Mouse (Mus musculus): ENCODE results near the gene Hcn4. TPM values are rescaled to one million over a fixed set of nuclear protein-coding genes. Genes with fewer than 3 reads are reported as not detected.
A peak's percentile ranks its signal among the peaks of the same experiment; 100 is the strongest.

The Hcn4 gene
- polyA plus RNA-seq, 1 experiment from 2014 or later, result 1.8 TPM

GRCm38 (mm10) chr9:58817676-58818075 lies 5.5 kb upstream of the Hcn4 start:
- WGBS, result 59% methylated on average over 3 of the region's 3 CpGs
- no peak for ATAC-seq (ENCODE audit: low FRiP score)
- H3K4me2 ChIP-seq (replicated peaks), result no peak overlapping the region
- H3K27me3 ChIP-seq, result peaks cover 38% of the 10 kb centered on the region
- no peaks in the 10 kb centered on the region for H3K9me3 ChIP-seq (replicated peaks)
- no peak overlapping the region for H3K4me3 ChIP-seq
- no peak overlapping the region for H3K9ac ChIP-seq
- H3K27ac ChIP-seq, result no peak overlapping the region
- H3K36me3 ChIP-seq, result no peaks in the 10 kb centered on the region
- peaks cover 23% of the 10 kb centered on the region for H3K4me1 ChIP-seq

- WGBS, result under 1% methylated on average over 59 of the region's 62 CpGs
- peak overlapping the region; percentile 80 for H3K9ac ChIP-seq
- H3K4me3 ChIP-seq, result peak overlapping the region; percentile 79
- H3K36me3 ChIP-seq, result no peaks in the 10 kb centered on the region
- H3K27me3 ChIP-seq, result peaks cover 63% of the 10 kb centered on the region
- ATAC-seq (ENCODE audit: low FRiP score), result peak; percentile 92
- no peaks in the 10 kb centered on the region for H3K9me3 ChIP-seq (replicated peaks)
- H3K4me1 ChIP-seq, result peaks cover 30% of the 10 kb centered on the region
- H3K4me2 ChIP-seq (replicated peaks), result peak overlapping the region; percentile 82
- H3K27ac ChIP-seq, result peak overlapping the region; percentile 96
Measured at GRCm38 (mm10) chr9:58822431-58823091, 651 bp upstream of the Hcn4 start.

GRCm38 (mm10) chr9:58823918-58824215 lies 655 bp downstream of the Hcn4 start:
- Histone ChIP-seq H3K4me3 (peak overlapping the region; percentile 79), H3K4me1 (peaks cover 38% of the 10 kb centered on the region), H3K27ac (peak overlapping the region; percentile 96), H3K9me3 (replicated peaks) (no peaks in the 10 kb centered on the region), H3K36me3 (no peaks in the 10 kb centered on the region), H3K27me3 (peaks cover 55% of the 10 kb centered on the region), H3K4me2 (replicated peaks) (peak overlapping the region; percentile 82), H3K9ac (peak overlapping the region; percentile 80)
- WGBS, result 1% methylated on average over 35 of the region's 35 CpGs
- no peak for ATAC-seq (ENCODE audit: low FRiP score)

- Histone ChIP-seq H3K9ac (no peak overlapping the region; the same call in 1 of the 2 replicates), H3K4me1 (peaks cover 32% of the 10 kb centered on the region), H3K36me3 (no peaks in the 10 kb centered on the region), H3K27ac (no peak overlapping the region), H3K4me3 (no peak overlapping the region), H3K27me3 (peaks cover 11% of the 10 kb centered on the region), H3K4me2 (replicated peaks) (no peak overlapping the region), H3K9me3 (replicated peaks) (no peaks in the 10 kb centered on the region)
- WGBS, result 47% methylated on average over 4 of the region's 4 CpGs
- ATAC-seq (ENCODE audit: low FRiP score), result no peak
Measured at GRCm38 (mm10) chr9:58829627-58830026, 6.4 kb downstream of the Hcn4 start.

GRCm38 (mm10) chr9:58832939-58833338 lies 9.7 kb downstream of the Hcn4 start:
- no peak for ATAC-seq (ENCODE audit: low FRiP score)
- H3K9ac ChIP-seq, result no peak overlapping the region
- H3K4me2 ChIP-seq (replicated peaks), result no peak overlapping the region
- H3K4me3 ChIP-seq, result no peak overlapping the region
- H3K4me1 ChIP-seq, result peaks cover 31% of the 10 kb centered on the region
- 67% methylated on average over 3 of the region's 3 CpGs for WGBS
- H3K9me3 ChIP-seq (replicated peaks), result no peaks in the 10 kb centered on the region
- no peaks in the 10 kb centered on the region for H3K36me3 ChIP-seq
- no peak overlapping the region for H3K27ac ChIP-seq
- H3K27me3 ChIP-seq, result no peaks in the 10 kb centered on the region

- no peak overlapping the region for H3K9ac ChIP-seq
- 68% methylated on average over 5 of the region's 5 CpGs for WGBS
Measured at GRCm38 (mm10) chr9:58837174-58837573, 14.0 kb downstream of the Hcn4 start.

GRCm38 (mm10) chr9:58838504-58838903 lies 15.3 kb downstream of the Hcn4 start:
- Histone ChIP-seq H3K9ac (no peak overlapping the region), H3K27me3 (no peaks in the 10 kb centered on the region; the same call in 1 of the 2 replicates), H3K4me2 (replicated peaks) (no peak overlapping the region), H3K4me1 (peaks cover 11% of the 10 kb centered on the region; the same call in 1 of the 2 replicates), H3K9me3 (replicated peaks) (no peaks in the 10 kb centered on the region), H3K4me3 (no peak overlapping the region), H3K27ac (no peak overlapping the region), H3K36me3 (no peaks in the 10 kb centered on the region)
- ATAC-seq (ENCODE audit: low FRiP score), result no peak
- WGBS, result 89% methylated on average over 5 of the region's 5 CpGs

More at GRCm38 (mm10) chr9:58837174-58837573, 14.0 kb downstream of the Hcn4 start:
- no peak for ATAC-seq (ENCODE audit: low FRiP score)
- no peak overlapping the region for H3K4me3 ChIP-seq
- H3K9me3 ChIP-seq (replicated peaks), result no peaks in the 10 kb centered on the region
- H3K27me3 ChIP-seq, result no peaks in the 10 kb centered on the region; the same call in 1 of the 2 replicates
- no peak overlapping the region for H3K27ac ChIP-seq
- no peak overlapping the region for H3K4me2 ChIP-seq (replicated peaks)
- no peaks in the 10 kb centered on the region for H3K36me3 ChIP-seq
- peaks cover 16% of the 10 kb centered on the region for H3K4me1 ChIP-seq

GRCm38 (mm10) chr9:58841655-58842054 lies 18.4 kb downstream of the Hcn4 start:
- no peak for ATAC-seq (ENCODE audit: low FRiP score)

GRCm38 (mm10) chr9:58844597-58844996 lies 21.4 kb downstream of the Hcn4 start:
- Histone ChIP-seq H3K27ac (no peak overlapping the region), H3K36me3 (no peaks in the 10 kb centered on the region), H3K27me3 (no peaks in the 10 kb centered on the region; the same call in 1 of the 2 replicates), H3K9ac (no peak overlapping the region), H3K9me3 (replicated peaks) (no peaks in the 10 kb centered on the region), H3K4me2 (replicated peaks) (no peak overlapping the region), H3K4me1 (peaks cover 10% of the 10 kb centered on the region), H3K4me3 (no peak overlapping the region)
- WGBS, result 95% methylated on average over 3 of the region's 3 CpGs
- no peak for ATAC-seq (ENCODE audit: low FRiP score)

More at GRCm38 (mm10) chr9:58841655-58842054, 18.4 kb downstream of the Hcn4 start:
- Histone ChIP-seq H3K27ac (no peak overlapping the region), H3K36me3 (no peaks in the 10 kb centered on the region), H3K4me3 (no peak overlapping the region), H3K27me3 (no peaks in the 10 kb centered on the region; the same call in 1 of the 2 replicates), H3K9ac (no peak overlapping the region), H3K4me2 (replicated peaks) (no peak overlapping the region), H3K4me1 (no peaks in the 10 kb centered on the region), H3K9me3 (replicated peaks) (no peaks in the 10 kb centered on the region)
- WGBS, result 24% methylated on average over 6 of the region's 6 CpGs

GRCm38 (mm10) chr9:58847008-58847407 lies 23.8 kb downstream of the Hcn4 start:
- Histone ChIP-seq H3K27me3 (no peaks in the 10 kb centered on the region), H3K4me2 (replicated peaks) (no peak overlapping the region), H3K4me3 (no peak overlapping the region), H3K36me3 (no peaks in the 10 kb centered on the region), H3K27ac (no peak overlapping the region), H3K9me3 (replicated peaks) (no peaks in the 10 kb centered on the region), H3K4me1 (peaks cover 27% of the 10 kb centered on the region), H3K9ac (no peak overlapping the region)
- 86% methylated on average over 3 of the region's 3 CpGs for WGBS
- no peak for ATAC-seq (ENCODE audit: low FRiP score)

GRCm38 (mm10) chr9:58847676-58848075 lies 24.5 kb downstream of the Hcn4 start:
- ATAC-seq (ENCODE audit: low FRiP score), result no peak
- WGBS, result 76% methylated on average over 7 of the region's 7 CpGs
- Histone ChIP-seq H3K9me3 (replicated peaks) (no peaks in the 10 kb centered on the region), H3K27me3 (no peaks in the 10 kb centered on the region), H3K4me1 (peaks cover 27% of the 10 kb centered on the region), H3K36me3 (no peaks in the 10 kb centered on the region), H3K27ac (no peak overlapping the region), H3K9ac (no peak overlapping the region), H3K4me3 (no peak overlapping the region), H3K4me2 (replicated peaks) (no peak overlapping the region)

- H3K36me3 ChIP-seq, result no peaks in the 10 kb centered on the region
- WGBS, result 25% methylated on average over 13 of the region's 13 CpGs
- H3K4me1 ChIP-seq, result peaks cover 32% of the 10 kb centered on the region
- no peak overlapping the region for H3K4me2 ChIP-seq (replicated peaks)
- no peak overlapping the region for H3K9ac ChIP-seq
- no peaks in the 10 kb centered on the region for H3K27me3 ChIP-seq
- peak overlapping the region; percentile 53 for H3K27ac ChIP-seq
- no peak for ATAC-seq (ENCODE audit: low FRiP score)
- no peak overlapping the region for H3K4me3 ChIP-seq
- no peaks in the 10 kb centered on the region for H3K9me3 ChIP-seq (replicated peaks)
Measured at GRCm38 (mm10) chr9:58849576-58850315, 26.5 kb downstream of the Hcn4 start.
